Mouse (Mus musculus): ENCODE data around the gene Arl5b.

Gene Arl5b

GRCm38 (mm10) chr2:15112741-15113140 is 63.5 kb downstream of the Arl5b start:
- no peak for DNase-seq (ENCODE audit: low read depth)

DNA sequence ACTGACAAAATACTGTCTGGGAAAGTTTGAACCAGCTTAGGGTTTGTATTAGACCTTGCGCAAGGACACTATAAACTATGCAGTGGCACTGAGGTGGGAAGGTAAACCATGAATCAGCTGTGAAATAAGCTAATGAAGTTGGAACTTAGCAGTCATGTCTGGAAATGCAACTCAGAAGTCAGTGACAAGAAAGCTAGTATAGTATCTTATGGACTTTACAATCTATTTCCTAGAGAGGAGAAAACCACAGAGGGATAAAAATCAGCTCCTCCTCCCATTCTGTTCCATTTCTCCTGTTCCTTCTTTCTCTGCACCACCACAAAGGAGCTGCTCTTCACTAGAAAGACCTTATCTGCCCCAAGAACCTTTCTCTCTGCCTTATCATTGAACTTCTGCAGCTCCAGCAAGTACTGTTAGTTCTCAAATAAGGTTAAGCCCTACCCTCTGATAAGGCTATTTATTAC is 72.1 kb downstream of the Arl5b start:
- DNase-seq (ENCODE audit: low read depth) = no peak

Measured in 416B (cell line).